Mouse (Mus musculus) cerebral cortex, adult 2 months (tissue): ENCODE measurements around the gene Hdac9.

ENCODE experiments used
- WGBS: fragments of 180-500 bp; shearing (Covaris S2); methylation state at CpG from one replicate; pipeline ENCODE4 v1.1.7; 2018; 5-methylcytosine and 5-hydroxymethylcytosine counted together

The Hdac9 gene

GRCm38 (mm10) chr12:34212162-34212561 lies 704.7 kb downstream of the Hdac9 start:
- 82% methylated on average over 3 of the region's 3 CpGs for WGBS

GRCm38 (mm10) chr12:34201471-34201870 lies 715.4 kb downstream of the Hdac9 start:
- WGBS = 77% methylated on average over 3 of the region's 3 CpGs

GRCm38 (mm10) chr12:34200030-34200446 lies 716.9 kb downstream of the Hdac9 start:
- WGBS = 76% methylated on average over 4 of the region's 4 CpGs

- WGBS = 93% methylated on average over 4 of the region's 4 CpGs
These were observed 722.8 kb downstream of the Hdac9 start for GRCm38 (mm10) chr12:34194116-34194515.

- WGBS = 93% methylated on average over 1 of the region's 1 CpGs
These were observed 725.6 kb downstream of the Hdac9 start for GRCm38 (mm10) chr12:34191246-34191645.

DNA sequence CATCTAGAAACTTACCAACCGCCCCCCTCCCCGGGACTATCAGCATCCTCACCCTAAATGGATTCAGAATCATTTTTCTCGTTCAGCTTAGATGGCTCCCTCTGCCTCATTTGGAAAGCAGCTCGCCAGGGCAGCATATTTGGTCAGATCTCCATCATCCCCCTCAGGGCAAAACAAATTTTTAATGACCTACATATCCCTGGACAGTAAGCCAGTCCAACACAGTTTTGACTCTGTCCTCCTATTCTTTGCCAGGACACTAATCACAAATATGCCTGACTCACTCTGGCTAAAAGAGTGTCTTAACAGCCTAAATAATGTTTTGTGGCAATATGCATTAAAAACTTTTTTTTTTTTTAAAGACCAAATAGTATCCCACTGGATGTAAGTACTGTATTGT lies 738.0 kb downstream of the Hdac9 start:
- 87% methylated on average over 4 of the region's 4 CpGs for WGBS

- 84% methylated on average over 3 of the region's 3 CpGs for WGBS
These were observed 740.1 kb downstream of the Hdac9 start for GRCm38 (mm10) chr12:34176790-34177189.

- 13% methylated on average over 1 of the region's 1 CpGs for WGBS
These were observed 743.9 kb downstream of the Hdac9 start for GRCm38 (mm10) chr12:34173036-34173435.

DNA sequence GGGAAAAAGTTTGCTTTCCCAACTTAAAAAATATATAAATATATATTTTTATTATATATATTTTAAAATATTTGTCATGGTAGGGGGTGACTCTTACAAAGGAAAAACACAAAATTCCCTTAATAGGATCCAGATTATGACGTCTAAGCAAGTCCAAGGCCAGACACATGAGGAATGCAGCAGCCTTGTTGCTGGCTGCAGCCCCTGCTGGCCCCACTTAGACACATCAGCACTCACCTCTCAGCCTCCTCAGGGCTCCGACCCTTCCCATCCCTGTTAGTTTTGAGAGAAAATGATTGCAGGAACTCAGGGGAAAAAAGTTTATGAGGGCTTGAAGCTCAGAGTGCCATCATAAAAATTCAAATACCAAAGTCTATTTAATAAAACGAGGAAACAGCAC lies 746.3 kb downstream of the Hdac9 start:
- 77% methylated on average over 3 of the region's 3 CpGs for WGBS

DNA sequence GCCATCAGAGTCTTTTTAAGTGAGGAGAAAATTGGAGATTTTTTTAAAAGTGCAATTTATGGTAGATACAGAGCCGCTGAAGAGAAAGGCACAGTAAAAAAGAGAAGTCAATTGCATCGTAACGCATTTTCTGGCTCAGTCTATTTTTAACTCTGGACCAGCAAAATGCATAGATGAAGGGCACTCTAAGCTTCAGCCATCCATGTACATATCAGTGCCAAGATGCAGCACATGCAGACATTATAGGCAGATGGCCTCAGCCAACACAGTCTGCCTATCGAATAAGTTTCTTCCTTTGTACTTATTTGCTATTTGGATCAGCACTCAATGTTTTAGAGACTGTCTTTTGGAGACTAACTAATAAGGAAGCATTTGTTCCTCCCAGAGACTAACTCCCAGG lies 751.2 kb downstream of the Hdac9 start:
- 58% methylated on average over 4 of the region's 4 CpGs for WGBS

DNA sequence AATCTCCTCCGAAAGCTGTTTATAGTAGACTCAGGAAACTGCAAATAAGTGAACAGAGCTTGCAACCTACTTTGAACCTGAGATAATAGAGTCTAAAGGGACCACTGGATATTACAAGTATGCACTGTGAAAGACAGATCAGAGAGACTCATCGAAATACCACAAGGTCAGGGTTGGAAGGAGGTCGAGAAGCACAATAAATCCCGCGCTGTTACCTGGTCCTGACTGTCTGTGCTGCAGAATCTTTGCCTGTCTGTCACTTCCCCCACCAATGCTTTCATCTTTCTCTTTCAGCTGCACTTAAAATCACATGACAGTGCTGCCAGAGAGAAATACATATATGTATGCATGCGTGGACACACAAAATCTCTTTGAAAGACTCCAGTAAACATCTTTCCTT lies 760.6 kb downstream of the Hdac9 start:
- WGBS = 88% methylated on average over 6 of the region's 6 CpGs

DNA sequence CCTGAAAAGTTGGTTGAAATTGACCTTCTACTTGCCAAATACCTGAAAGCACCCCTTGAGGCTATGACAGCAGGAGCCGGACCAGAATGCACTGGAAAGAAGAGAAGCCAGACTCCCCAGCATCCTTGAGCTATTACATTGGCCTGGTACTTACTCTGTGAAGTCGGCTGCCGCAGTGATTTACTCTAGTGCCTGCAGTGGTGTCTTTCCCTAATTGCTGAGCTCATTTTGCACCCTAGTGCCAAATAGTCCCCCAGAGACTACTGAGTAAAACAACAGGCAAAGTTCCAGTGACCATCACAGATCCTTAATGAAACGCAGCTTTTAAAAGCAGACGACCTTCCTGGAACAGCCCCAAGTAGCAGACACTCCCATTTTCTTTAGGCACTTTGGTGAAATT lies 761.2 kb downstream of the Hdac9 start:
- 58% methylated on average over 5 of the region's 5 CpGs for WGBS

DNA sequence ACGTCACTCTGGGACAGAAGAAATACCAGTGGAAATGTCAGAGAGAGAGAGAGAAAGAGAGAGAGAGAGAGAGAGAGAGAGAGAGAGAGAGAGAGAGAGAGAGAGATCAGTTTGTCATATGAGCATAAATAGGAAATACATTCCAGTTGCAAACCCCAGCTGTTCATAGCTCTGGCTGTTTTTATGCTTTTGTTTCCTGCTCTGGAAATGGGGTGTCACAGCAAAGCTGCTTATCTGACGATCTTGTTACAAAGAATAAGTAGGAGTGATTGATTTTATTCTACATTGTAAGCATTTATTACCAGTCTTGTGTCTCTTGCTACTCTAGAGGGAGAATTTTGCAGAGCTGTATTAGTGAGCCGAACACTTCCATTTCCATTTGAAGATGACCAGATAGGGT lies 762.1 kb downstream of the Hdac9 start:
- 83% methylated on average over 3 of the region's 3 CpGs for WGBS

DNA sequence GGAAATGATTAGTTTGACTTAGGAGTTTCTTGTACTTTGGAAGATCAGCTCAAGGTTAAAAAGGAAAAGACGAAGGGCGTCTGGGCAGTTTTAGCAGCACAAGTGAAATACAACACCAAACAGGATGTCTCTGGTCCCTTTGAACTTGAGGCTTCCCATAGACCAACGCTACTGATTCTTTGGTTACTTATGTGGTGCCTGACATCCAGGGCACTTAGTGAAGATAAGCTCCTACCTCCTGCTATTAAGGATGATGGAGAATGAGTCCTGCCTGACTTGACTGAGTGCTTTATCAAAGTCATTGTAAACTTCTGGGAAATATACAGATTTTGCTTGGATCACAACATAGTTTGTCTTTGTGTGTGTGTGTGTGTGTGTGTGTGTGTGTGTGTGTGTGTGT lies 765.6 kb downstream of the Hdac9 start:
- 79% methylated on average over 3 of the region's 3 CpGs for WGBS

DNA sequence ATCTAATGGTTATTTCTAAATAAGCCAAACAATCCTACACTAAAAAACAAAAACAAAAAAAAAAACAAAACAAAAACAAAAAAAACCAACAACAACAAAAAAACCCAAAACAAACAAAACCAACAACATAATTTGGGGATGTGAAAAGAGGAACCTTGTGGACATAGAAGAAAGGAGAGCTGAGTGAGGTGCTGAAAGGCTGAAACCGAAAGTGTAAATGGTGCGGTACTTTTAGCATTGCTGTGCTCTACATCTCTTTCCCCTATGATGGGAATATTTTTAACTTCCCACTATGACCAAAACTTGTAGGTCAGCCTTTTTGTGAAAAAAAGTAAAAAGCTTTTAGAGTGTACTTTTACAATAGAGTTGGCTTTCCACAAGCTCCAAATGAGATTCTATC lies 774.2 kb downstream of the Hdac9 start:
- 76% methylated on average over 2 of the region's 2 CpGs for WGBS

DNA sequence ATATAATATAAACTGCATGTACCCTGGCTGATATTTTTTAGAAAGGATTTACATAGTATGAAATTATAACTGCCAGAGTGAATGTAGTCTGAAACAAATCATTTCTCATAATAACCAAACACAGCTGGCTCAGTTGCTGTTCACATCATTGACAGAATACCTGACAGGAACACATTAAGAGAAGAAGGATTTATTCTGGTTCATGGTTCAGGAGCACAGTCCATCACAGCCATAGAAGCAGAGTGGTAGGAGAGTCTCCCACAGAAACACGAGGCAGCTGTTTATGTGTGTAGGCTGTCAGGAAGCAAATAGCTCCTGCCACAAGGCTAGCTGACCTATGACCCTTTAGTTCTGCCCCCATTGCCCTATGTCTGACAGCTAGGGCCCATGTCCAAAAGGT lies 803.6 kb downstream of the Hdac9 start:
- 64% methylated on average over 1 of the region's 1 CpGs for WGBS

- WGBS = 72% methylated on average over 4 of the region's 4 CpGs
These were observed 823.9 kb downstream of the Hdac9 start for GRCm38 (mm10) chr12:34092953-34093352.

- 50% methylated on average over 1 of the region's 1 CpGs for WGBS
These were observed 825.0 kb downstream of the Hdac9 start for GRCm38 (mm10) chr12:34091851-34092250.

DNA sequence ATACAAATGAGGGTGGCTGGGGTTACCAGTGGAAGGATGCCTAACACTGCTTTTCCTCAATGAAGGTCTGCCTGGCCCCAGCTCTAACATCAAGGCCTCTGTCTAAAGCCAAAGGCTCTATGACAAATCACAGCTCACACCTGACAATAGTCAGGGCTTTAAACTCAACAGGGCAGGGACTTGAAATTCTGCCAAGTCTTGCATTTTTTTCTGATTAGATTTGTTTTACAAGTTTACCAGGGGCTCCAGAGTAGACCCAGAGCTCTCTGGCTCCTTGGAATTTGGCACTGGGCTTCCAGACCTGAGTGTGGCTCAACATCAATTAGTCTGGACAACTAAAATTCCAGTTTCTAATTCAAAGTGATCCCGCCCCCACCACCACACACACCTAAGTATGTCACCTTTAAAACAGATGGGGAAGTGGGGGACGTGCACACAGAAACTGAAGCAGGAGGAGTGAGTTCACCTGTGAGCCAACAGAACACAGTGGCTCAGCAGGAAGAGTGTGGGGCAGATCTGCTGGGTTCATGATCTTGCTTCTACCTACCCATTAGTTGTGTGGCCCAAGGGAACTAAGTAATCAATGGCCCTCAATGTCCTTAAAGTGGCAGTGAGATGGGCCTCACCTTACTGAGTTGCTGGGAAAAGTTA lies 829.5 kb downstream of the Hdac9 start:
- WGBS = 81% methylated on average over 2 of the region's 2 CpGs

DNA sequence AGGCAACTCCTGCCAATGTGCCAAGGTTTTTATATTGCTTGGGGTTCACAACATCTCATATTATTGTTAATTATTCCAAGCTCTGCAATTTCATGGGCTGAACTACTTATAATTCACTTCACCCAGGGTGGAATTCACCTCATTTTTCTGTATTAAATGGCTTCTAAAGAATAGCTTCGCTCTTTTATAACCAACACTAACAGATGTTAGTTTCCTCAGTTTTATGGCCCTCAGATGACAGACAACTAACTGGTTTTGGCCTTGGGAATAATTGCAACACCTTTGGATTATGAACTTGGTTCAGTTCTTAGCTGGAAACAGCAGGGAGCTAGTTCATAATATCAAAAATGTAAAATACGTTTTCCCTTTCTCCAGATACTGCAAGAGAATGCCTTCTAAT lies 839.9 kb downstream of the Hdac9 start:
- 82% methylated on average over 2 of the region's 2 CpGs for WGBS

- 61% methylated on average over 9 of the region's 9 CpGs for WGBS
These were observed 840.9 kb downstream of the Hdac9 start for GRCm38 (mm10) chr12:34075805-34076509.

DNA sequence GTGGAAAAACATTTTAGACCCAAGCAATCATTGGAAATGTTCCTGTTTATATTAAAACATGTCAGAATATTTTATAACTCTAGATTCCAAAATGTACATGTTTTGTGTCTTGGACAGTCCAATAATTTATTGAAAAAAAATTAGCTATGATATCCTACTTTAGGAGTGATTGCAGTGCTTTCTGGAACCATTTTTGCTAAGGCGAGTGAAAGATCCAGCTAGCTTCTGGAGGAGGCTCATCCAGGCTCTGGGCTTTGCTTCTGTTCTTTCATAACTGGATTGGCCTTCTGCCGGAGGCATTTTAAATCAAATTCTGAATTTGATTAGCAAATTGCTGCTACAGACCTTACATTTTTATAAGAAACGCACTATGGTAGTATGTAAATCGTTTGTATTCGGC lies 864.4 kb downstream of the Hdac9 start:
- 47% methylated on average over 5 of the region's 5 CpGs for WGBS

DNA sequence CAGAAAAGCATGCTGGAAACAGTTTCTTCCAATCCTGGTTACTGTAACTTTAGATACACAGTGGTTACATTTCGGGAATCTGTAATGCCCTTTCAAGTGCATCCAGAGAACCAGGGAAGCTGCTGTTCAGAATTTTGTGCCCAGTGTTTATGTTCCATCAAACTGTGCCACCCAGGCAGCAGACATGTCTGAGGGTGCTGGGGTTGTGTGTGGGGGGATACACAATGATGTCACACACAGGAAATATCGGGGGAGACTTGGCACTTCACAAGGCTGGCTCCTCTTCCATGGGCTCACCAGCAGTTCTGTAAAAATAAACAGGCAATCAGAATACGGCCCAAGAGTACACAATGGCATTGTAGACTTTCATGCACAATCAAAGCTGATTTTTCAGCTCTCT lies 864.9 kb downstream of the Hdac9 start:
- 23% methylated on average over 3 of the region's 3 CpGs for WGBS

DNA sequence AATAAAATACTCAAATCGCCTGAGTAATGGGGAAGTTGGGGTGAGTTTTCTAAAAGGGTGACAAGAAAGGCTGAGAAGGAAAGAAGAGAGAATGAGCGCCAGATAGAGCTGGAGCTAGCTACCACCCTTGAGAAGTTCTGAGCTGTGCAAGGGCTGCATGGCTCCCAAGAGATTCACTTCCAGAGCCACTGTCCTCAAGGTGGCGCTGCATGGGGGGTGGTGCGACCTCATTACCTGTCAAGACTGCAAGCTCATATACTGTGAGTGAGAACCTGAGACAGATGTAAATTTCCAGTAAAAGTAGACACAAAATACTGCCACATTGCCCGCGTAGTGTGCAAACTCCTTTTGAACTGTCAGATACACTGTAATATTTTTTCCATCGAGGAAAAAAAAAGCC lies 865.8 kb downstream of the Hdac9 start:
- 68% methylated on average over 7 of the region's 7 CpGs for WGBS
